ENCODE assay signal across 10 mouse cellular contexts in the genomic region with DNA sequence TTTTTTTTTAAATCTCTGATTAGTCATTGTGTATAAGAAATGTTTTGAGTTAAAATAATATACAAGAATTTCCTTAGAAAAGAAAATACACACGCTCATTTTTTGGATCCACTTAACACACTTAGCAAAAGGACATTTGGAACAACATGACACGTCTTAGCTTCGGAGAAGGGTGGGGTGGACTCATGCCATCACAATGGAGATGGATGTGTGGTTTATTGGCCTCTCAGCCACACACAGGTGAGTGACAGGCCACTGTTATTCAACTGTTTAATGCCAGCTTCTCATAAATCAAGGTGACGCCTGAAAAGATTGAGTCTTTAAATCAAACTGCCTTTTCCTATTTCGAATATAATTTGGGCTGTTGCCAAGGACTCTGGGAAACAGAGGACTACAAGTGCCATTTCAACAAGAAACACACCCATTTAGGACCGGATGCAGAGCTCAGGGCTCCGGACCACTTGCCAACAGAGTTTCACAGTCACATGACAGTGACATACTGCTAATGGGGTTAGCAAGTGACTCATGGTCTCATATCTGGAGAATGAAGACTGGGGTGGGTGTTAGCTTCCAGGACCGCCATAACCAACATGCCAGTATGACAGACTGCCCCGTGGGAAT.
DNase-seq lines count a peak whose midpoint lies in the region; ATAC-seq and TF ChIP-seq lines count a peak whose summit lies in the region.
"Had no signal": no experiment of that assay in that cellular context is flagged by ENCODE, and none has a peak within 500 bp of the region (broad histone marks: within the 10 kb centered on the region; RNA-seq: fewer than 3 reads in every experiment).

No protein-coding gene starts in this region.

- H3K9ac ChIP-seq in embryonic facial prominence, embryonic 14.5 days (ENCODE audit: low read depth, low read length): no peak overlapping the region
- H3K9ac ChIP-seq in limb, embryonic 14.5 days (ENCODE audit: low read depth, low read length, severe bottlenecking): no peak overlapping the region

- peak; percentile 13 for DNase-seq in embryonic facial prominence, embryonic 14.5 days (ENCODE audit: low spot score)
- DNase-seq in embryonic facial prominence, embryonic 10.5 days (ENCODE audit: low spot score): no peak
- peak; percentile 64 for DNase-seq in 416B (ENCODE audit: low read depth)
- DNase-seq in heart, postnatal 10 days: peak; percentile 60 to 68
- peak; percentile 21 for DNase-seq in limb, embryonic 14.5 days (ENCODE audit: low spot score)
- DNase-seq in ovary, adult 18-20 months (ENCODE audit: low spot score): no peak
- DNase-seq in cerebellum, adult 18-20 months: no peak
- DNase-seq in cerebellum, adult 11-12 months: no peak

- TF ChIP-seq POLR2A in limb, embryonic 14.5 days (IDR thresholded peaks at IDR 0.05; ENCODE audit: borderline replicate concordance, extremely low read depth, insufficient read depth, insufficient read length): no peak

- no peaks in the 10 kb centered on the region for H3K4me1 ChIP-seq in embryonic facial prominence, embryonic 14.5 days (ENCODE audit: control insufficient read depth, insufficient read depth, low read length)
- H3K4me1 ChIP-seq in embryonic facial prominence, embryonic 10.5 days: 0 out of 2 replicates have a peak, but pooled peaks cover 2% of the 10 kb centered on the region
- H3K4me1 ChIP-seq in limb, embryonic 14.5 days (ENCODE audit: control insufficient read depth, insufficient read depth, low read length): no peaks in the 10 kb centered on the region

- H3K27me3 ChIP-seq in embryonic facial prominence, embryonic 14.5 days (replicated peaks; ENCODE audit: control insufficient read depth, insufficient read depth, low read length): no peaks in the 10 kb centered on the region; the same call in 1 of the 2 replicates
- H3K27me3 ChIP-seq in embryonic facial prominence, embryonic 10.5 days (replicated peaks; ENCODE audit: low read depth, poor library complexity, severe bottlenecking): no peaks in the 10 kb centered on the region; the same call in 1 of the 2 replicates
- H3K27me3 ChIP-seq in limb, embryonic 14.5 days (ENCODE audit: control insufficient read depth, insufficient read depth, low read length): no peaks in the 10 kb centered on the region

- WGBS in embryonic facial prominence, embryonic 14.5 days: 67% methylated on average over 9 of the region's 9 CpGs
- 82% methylated on average over 9 of the region's 9 CpGs for WGBS in embryonic facial prominence, embryonic 10.5 days
- 46% methylated on average over 9 of the region's 9 CpGs for WGBS in limb, embryonic 14.5 days

- 0 out of 2 replicates have a peak, but pooled peaks have one; percentile 12 for ATAC-seq in embryonic facial prominence, embryonic 14.5 days (ENCODE audit: low read depth)
- no peak for ATAC-seq in limb, embryonic 14.5 days (ENCODE audit: low FRiP score, low read depth)
- ATAC-seq: CD4-positive, CD25-positive, alpha-beta regulatory T cell, adult 4 months had no signal

- H3K9me3 ChIP-seq in embryonic facial prominence, embryonic 14.5 days (ENCODE audit: control insufficient read depth, low read length): no peaks in the 10 kb centered on the region
- H3K9me3 ChIP-seq in embryonic facial prominence, embryonic 10.5 days: no peaks in the 10 kb centered on the region
- H3K9me3 ChIP-seq in limb, embryonic 14.5 days (ENCODE audit: control insufficient read depth, low read length): no peaks in the 10 kb centered on the region

- no peak overlapping the region for H3K4me3 ChIP-seq in embryonic facial prominence, embryonic 14.5 days (ENCODE audit: low read depth, low read length)
- no peak overlapping the region for H3K4me3 ChIP-seq in embryonic facial prominence, embryonic 10.5 days
- H3K4me3 ChIP-seq in limb, embryonic 14.5 days (replicated peaks; ENCODE audit: low read length): no peak overlapping the region
- H3K4me3 ChIP-seq: megakaryocyte, embryonic 14.5 days had no signal

- H3K27ac ChIP-seq in embryonic facial prominence, embryonic 14.5 days (replicated peaks; ENCODE audit: low read depth, low read length): no peak overlapping the region
- no peak overlapping the region for H3K27ac ChIP-seq in embryonic facial prominence, embryonic 10.5 days (replicated peaks)
- H3K27ac ChIP-seq in limb, embryonic 14.5 days (replicated peaks; ENCODE audit: low read depth, low read length): no peak overlapping the region

- H3K36me3 ChIP-seq in embryonic facial prominence, embryonic 14.5 days (ENCODE audit: control insufficient read depth, insufficient read depth, low read length): no peaks in the 10 kb centered on the region
- no peaks in the 10 kb centered on the region for H3K36me3 ChIP-seq in embryonic facial prominence, embryonic 10.5 days (replicated peaks)
- no peaks in the 10 kb centered on the region for H3K36me3 ChIP-seq in limb, embryonic 14.5 days (ENCODE audit: control insufficient read depth, insufficient read depth, low read length)

- H3K4me2 ChIP-seq in embryonic facial prominence, embryonic 14.5 days (ENCODE audit: low read depth, low read length): no peak overlapping the region
- no peak overlapping the region for H3K4me2 ChIP-seq in limb, embryonic 14.5 days (replicated peaks; ENCODE audit: low read depth, low read length, severe bottlenecking)

- intact Hi-C loops in heart, postnatal 10 days (cut with DNase I): no loop called here

Comparison
In these comparisons a context has a peak if more than half of its experiments do, and no peak if none do; other contexts are left out.
1. DNase-seq: peak in embryonic facial prominence, embryonic 14.5 days (single experiment), 416B (single experiment), heart, postnatal 10 days (2 of 2) and limb, embryonic 14.5 days (single experiment); none in embryonic facial prominence, embryonic 10.5 days (single experiment), ovary, adult 18-20 months (single experiment), cerebellum, adult 18-20 months (0 of 2) and cerebellum, adult 11-12 months (single experiment).